Mouse (Mus musculus) left cerebral cortex, adult 9 months (tissue): ENCODE results near the gene Cryba2.
A peak's percentile ranks its signal among the peaks of the same experiment; 100 is the strongest.

Experiments used
- DNase-seq, 2 experiments: peaks; one replicate each; pipeline ENCODE4 v3.0.0; 2022; ENCODE audit warnings: low spot score in 2 of 2

The Cryba2 gene

DNA sequence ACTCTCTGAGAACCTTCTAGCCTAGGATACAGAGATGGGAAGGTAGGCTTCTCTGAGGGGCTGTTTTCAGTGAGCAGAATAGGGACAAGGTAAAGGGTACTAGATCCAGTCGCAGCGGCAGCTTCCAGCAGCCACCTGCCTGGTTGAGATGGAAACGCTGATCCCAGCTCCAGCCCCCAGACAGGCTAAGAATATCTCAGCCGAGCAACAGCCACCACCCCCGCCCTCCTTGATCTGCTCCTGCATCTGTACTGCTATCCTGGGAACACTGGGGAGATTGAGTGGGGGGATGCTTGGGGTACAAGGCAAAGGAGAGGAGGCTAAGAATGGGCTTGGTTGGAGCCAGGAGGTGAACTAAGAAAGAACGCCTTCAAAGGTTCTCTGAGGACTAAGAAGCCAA lies 42.7 kb downstream of the Cryba2 start:
- peak; percentile 83 to 85 for DNase-seq

DNA sequence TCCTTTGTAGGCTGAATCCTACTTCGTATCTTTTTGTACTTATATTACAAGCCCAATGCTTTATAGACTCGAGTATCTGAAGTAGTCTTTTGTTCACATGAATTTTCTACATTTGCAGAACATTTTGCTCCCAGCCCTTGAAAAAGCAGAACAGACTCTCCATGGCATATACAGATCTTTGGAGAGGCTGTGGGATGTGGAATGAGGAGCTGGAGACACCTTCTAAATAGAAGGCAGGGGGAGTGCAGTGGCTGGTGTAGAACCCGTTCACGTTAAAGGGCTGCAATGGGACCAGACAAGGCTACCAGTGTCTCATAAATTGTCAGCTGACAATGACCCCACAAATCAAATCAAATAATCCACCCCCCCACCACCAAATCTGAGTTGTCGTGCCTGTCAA lies 44.0 kb downstream of the Cryba2 start:
- no peak for DNase-seq

DNA sequence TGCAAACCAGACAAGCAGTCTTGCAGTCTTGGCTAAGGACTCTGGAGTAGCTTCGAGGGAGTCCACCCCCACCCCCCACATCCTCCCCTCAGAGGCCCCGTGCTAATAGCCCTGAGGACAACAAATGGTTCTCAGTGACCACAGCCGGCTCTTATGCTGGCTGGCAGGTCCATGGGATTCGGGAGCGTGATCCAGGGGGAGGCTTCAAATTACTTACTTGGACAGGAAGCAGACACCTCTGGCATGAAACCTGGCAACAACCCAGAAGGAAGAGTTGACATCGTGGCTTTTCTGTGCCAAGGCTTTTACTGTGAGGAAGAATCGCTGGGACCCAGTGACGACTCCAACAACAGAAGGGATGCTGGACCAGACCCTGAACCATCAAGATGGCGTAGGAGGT lies 46.6 kb downstream of the Cryba2 start:
- no peak for DNase-seq

DNA sequence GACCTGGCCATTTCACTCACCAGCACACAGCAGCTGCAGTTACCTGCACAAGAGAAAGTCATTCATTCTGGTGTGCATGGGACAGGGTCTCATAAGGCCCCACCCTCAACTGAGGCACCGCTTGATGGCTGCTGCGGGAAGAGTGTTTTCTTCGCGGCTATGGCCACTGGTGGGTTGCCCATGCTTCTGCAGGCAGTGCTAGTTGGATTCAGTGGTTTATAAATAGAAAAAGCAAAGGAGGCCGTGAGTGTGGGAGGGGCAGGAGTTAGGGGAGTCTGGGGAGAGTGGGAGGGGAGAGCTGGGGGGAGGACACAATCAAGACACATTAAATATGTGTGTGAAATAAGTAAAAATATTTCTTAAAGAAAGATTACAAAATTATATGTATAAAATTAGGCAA lies 49.9 kb downstream of the Cryba2 start:
- DNase-seq = no peak
